Mouse (Mus musculus): ENCODE results near the gene As3mt. TPM values are rescaled to one million over a fixed set of nuclear protein-coding genes. Genes with fewer than 3 reads are reported as not detected.
A peak's percentile ranks its signal among the peaks of the same experiment; 100 is the strongest.

The As3mt gene
- polyA plus RNA-seq, 1 experiment, result 8.5 TPM

- Histone ChIP-seq H3K4me3 (replicated peaks; ENCODE audit: control insufficient read depth, low read depth, low read length) (peak within 1 kb of the TSS; percentile 79), H3K27ac (ENCODE audit: control insufficient read depth, insufficient read depth, low read depth, low read length, poor library complexity) (peak within 1 kb of the TSS; percentile 83), H3K4me1 (ENCODE audit: control insufficient read depth, insufficient read depth, low read length) (peaks cover 4% of the 10 kb centered on the region)
- peak; percentile 93 for TF ChIP-seq POLR2A (IDR thresholded peaks at IDR 0.05; ENCODE audit: borderline replicate concordance, control insufficient read depth, low read depth, low read length)
- TF ChIP-seq CTCF (IDR thresholded peaks at IDR 0.05; ENCODE audit: control insufficient read depth, insufficient read depth, low read length), result no peak
- under 1% methylated on average over 59 of the region's 59 CpGs for WGBS
These were observed 54.1 kb downstream of the As3mt start, which contains the start of gene Cnnm2 for GRCm38 (mm10) chr19:46761247-46761946. TSS of gene Cnnm2 (plus strand) at chr19:46761596.

GRCm38 (mm10) chr19:46761971-46762290, 54.7 kb downstream of the As3mt start:
- peak overlapping the region; percentile 66 for H3K27ac ChIP-seq (ENCODE audit: control insufficient read depth, insufficient read depth, low read depth, low read length, poor library complexity)

DNA sequence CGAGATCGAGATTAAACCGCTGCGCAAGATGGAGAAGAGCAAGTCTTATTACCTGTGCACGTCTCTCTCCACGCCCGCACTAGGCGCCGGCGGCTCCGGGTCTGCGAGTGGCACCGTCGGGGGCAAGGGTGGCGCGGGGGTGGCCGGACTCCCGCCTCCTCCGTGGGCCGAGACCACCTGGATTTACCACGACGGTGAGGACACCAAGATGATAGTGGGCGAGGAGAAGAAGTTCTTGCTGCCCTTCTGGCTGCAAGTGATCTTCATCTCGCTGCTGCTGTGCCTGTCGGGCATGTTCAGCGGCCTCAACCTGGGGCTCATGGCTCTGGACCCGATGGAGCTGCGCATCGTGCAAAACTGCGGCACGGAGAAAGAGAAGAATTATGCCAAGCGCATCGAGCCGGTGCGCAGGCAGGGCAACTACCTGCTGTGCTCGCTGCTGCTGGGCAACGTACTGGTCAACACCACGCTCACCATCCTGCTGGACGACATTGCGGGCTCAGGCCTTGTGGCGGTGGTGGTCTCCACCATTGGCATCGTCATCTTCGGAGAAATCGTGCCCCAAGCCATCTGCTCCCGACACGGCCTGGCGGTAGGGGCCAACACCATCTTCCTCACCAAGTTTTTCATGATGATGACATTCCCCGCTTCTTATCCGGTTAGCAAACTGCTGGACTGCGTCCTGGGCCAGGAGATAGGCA, 55.2 kb downstream of the As3mt start:
- H3K4me3 ChIP-seq (replicated peaks; ENCODE audit: control insufficient read depth, low read depth, low read length), result peak overlapping the region; percentile 79
- peak overlapping the region; percentile 66 for H3K27ac ChIP-seq (ENCODE audit: control insufficient read depth, insufficient read depth, low read depth, low read length, poor library complexity)
- TF ChIP-seq POLR2A (IDR thresholded peaks at IDR 0.05; ENCODE audit: borderline replicate concordance, control insufficient read depth, low read depth, low read length) (peak; percentile 42; the same call in 1 of the 2 replicates), CTCF (IDR thresholded peaks at IDR 0.05; ENCODE audit: control insufficient read depth, insufficient read depth, low read length) (peak; percentile 12; the same call in 1 of the 2 replicates)
- peaks cover 4% of the 10 kb centered on the region for H3K4me1 ChIP-seq (ENCODE audit: control insufficient read depth, insufficient read depth, low read length)
- 1% methylated on average over 50 of the region's 50 CpGs for WGBS

More at GRCm38 (mm10) chr19:46761971-46762290, 54.7 kb downstream of the As3mt start:
- H3K4me1 ChIP-seq (ENCODE audit: control insufficient read depth, insufficient read depth, low read length), result peaks cover 4% of the 10 kb centered on the region
- H3K4me3 ChIP-seq (replicated peaks; ENCODE audit: control insufficient read depth, low read depth, low read length), result peak overlapping the region; percentile 79
- WGBS, result 0% methylated on average over 36 of the region's 36 CpGs
- TF ChIP-seq POLR2A (IDR thresholded peaks at IDR 0.05; ENCODE audit: borderline replicate concordance, control insufficient read depth, low read depth, low read length) (no peak), CTCF (IDR thresholded peaks at IDR 0.05; ENCODE audit: control insufficient read depth, insufficient read depth, low read length) (no peak)

DNA sequence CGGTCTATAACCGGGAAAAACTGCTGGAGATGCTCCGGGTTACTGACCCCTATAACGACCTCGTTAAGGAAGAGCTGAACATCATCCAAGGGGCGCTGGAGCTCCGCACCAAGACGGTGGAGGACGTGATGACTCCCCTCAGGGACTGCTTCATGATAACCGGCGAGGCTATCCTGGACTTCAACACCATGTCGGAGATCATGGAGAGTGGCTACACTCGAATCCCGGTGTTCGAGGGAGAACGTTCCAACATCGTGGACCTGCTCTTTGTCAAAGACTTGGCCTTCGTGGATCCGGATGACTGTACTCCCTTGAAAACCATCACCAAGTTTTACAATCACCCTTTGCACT, 55.7 kb downstream of the As3mt start:
- TF ChIP-seq POLR2A (IDR thresholded peaks at IDR 0.05; ENCODE audit: borderline replicate concordance, control insufficient read depth, low read depth, low read length) (no peak), CTCF (IDR thresholded peaks at IDR 0.05; ENCODE audit: control insufficient read depth, insufficient read depth, low read length) (no peak)
- WGBS, result 6% methylated on average over 19 of the region's 19 CpGs
- Histone ChIP-seq H3K4me3 (replicated peaks; ENCODE audit: control insufficient read depth, low read depth, low read length) (peak overlapping the region; percentile 79), H3K4me1 (ENCODE audit: control insufficient read depth, insufficient read depth, low read length) (peaks cover 4% of the 10 kb centered on the region), H3K27ac (ENCODE audit: control insufficient read depth, insufficient read depth, low read depth, low read length, poor library complexity) (no peak overlapping the region; the same call in 1 of the 2 replicates)

DNA sequence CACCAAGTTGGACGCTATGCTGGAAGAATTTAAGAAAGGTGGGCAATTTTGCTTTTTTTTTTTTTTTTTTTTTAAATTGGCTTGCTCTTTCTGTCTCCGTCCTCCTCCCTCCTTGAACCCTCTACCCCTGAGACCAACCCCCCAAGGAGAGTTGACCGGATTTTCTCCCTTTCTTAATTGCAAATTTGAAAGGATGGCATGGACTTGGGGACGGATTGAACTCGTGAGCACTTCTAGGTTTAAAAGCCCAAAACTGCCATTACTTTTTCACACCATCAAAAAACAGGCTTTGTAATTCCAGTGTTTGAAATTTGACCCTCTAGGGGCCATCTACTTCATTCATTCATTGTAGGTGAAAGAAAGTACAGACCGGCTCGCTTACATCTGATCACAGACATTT, 56.1 kb downstream of the As3mt start:
- Histone ChIP-seq H3K4me1 (ENCODE audit: control insufficient read depth, insufficient read depth, low read length) (peaks cover 4% of the 10 kb centered on the region), H3K4me3 (replicated peaks; ENCODE audit: control insufficient read depth, low read depth, low read length) (peak overlapping the region; percentile 79), H3K27ac (ENCODE audit: control insufficient read depth, insufficient read depth, low read depth, low read length, poor library complexity) (no peak overlapping the region)
- 55% methylated on average over 7 of the region's 7 CpGs for WGBS
- TF ChIP-seq CTCF (IDR thresholded peaks at IDR 0.05; ENCODE audit: control insufficient read depth, insufficient read depth, low read length), result no peak
- TF ChIP-seq POLR2A (IDR thresholded peaks at IDR 0.05; ENCODE audit: borderline replicate concordance, control insufficient read depth, low read depth, low read length), result no peak

GRCm38 (mm10) chr19:46763932-46764762, 56.9 kb downstream of the As3mt start:
- Histone ChIP-seq H3K27ac (ENCODE audit: control insufficient read depth, insufficient read depth, low read depth, low read length, poor library complexity) (no peak overlapping the region), H3K4me1 (ENCODE audit: control insufficient read depth, insufficient read depth, low read length) (peaks cover 4% of the 10 kb centered on the region), H3K4me3 (replicated peaks; ENCODE audit: control insufficient read depth, low read depth, low read length) (peak overlapping the region; percentile 67)
- 79% methylated on average over 12 of the region's 12 CpGs for WGBS
- TF ChIP-seq CTCF (IDR thresholded peaks at IDR 0.05; ENCODE audit: control insufficient read depth, insufficient read depth, low read length), result no peak
- TF ChIP-seq POLR2A (IDR thresholded peaks at IDR 0.05; ENCODE audit: borderline replicate concordance, control insufficient read depth, low read depth, low read length), result no peak

DNA sequence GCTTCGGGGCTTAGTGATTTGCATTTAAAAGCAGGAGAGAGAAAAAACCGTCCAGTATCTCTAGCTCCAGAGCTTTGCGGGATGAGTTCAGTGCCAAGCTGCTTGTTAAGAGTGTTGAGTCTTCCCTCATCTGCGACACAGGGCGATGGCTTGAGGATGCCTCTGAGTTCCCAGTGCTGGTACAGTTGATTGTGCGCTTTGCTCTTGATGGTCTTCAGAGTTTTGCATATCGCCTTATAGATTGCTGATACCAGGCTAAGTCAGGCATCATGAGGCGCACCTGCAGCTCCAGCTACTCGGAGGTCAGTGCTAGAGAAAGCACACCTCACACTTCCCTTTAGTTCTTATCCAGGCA, 57.5 kb downstream of the As3mt start:
- peak overlapping the region; percentile 59 for H3K4me3 ChIP-seq (replicated peaks; ENCODE audit: control insufficient read depth, low read depth, low read length)
- H3K27ac ChIP-seq (ENCODE audit: control insufficient read depth, insufficient read depth, low read depth, low read length, poor library complexity), result no peak overlapping the region
- peaks cover 4% of the 10 kb centered on the region for H3K4me1 ChIP-seq (ENCODE audit: control insufficient read depth, insufficient read depth, low read length)
- no peak for TF ChIP-seq CTCF (IDR thresholded peaks at IDR 0.05; ENCODE audit: control insufficient read depth, insufficient read depth, low read length)
- no peak for TF ChIP-seq POLR2A (IDR thresholded peaks at IDR 0.05; ENCODE audit: borderline replicate concordance, control insufficient read depth, low read depth, low read length)
- WGBS, result 65% methylated on average over 9 of the region's 9 CpGs

GRCm38 (mm10) chr19:46766125-46766524, 58.9 kb downstream of the As3mt start:
- H3K4me3 ChIP-seq (replicated peaks; ENCODE audit: control insufficient read depth, low read depth, low read length), result peak overlapping the region; percentile 44
- TF ChIP-seq CTCF (IDR thresholded peaks at IDR 0.05; ENCODE audit: control insufficient read depth, insufficient read depth, low read length), result no peak
- TF ChIP-seq POLR2A (IDR thresholded peaks at IDR 0.05; ENCODE audit: borderline replicate concordance, control insufficient read depth, low read depth, low read length), result no peak
- 63% methylated on average over 5 of the region's 5 CpGs for WGBS
- peaks cover 4% of the 10 kb centered on the region for H3K4me1 ChIP-seq (ENCODE audit: control insufficient read depth, insufficient read depth, low read length)
- H3K27ac ChIP-seq (ENCODE audit: control insufficient read depth, insufficient read depth, low read depth, low read length, poor library complexity), result no peak overlapping the region
